ENCODE assay signal across 24 mouse cellular contexts in the genomic region with DNA sequence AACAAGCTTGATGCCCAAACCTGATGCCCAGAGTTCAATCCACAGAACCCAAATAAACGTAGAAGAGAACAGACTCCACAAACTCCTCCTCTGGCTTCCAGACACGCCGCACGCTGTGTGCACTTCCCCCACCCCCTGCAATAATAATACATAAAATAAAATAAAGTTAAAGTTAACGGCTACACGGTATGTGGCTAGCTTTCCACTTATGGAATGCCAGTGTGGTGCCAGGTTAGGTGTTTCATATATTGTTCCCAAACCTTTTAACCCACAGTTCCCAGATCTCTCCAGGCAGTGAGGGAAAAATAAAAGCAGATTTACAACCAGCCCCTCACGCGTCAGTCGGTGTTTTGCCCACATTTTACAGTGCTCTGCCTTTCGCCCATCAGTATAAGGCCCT.
"Had no signal": no experiment of that assay in that cellular context is flagged by ENCODE, and none has a peak within 500 bp of the region (broad histone marks: within the 10 kb centered on the region; RNA-seq: fewer than 3 reads in every experiment).

No protein-coding gene starts in this region.

- ATAC-seq: intestine, embryonic 15.5 days; liver, embryonic 12.5 days; midbrain, embryonic 13.5 days; midbrain, embryonic 16.5 days had no signal

- H3K36me3 ChIP-seq: intestine, embryonic 15.5 days; kidney, embryonic 15.5 days; liver, embryonic 12.5 days; liver, embryonic 15.5 days; lung, embryonic 15.5 days; midbrain, embryonic 10.5 days; midbrain, embryonic 13.5 days; neural tube, embryonic 13.5 days; stomach, embryonic 15.5 days had no signal

- H3K27ac ChIP-seq: intestine, embryonic 15.5 days; kidney, embryonic 15.5 days; liver, embryonic 12.5 days; liver, embryonic 15.5 days; lung, embryonic 15.5 days; midbrain, embryonic 13.5 days; neural tube, embryonic 13.5 days; stomach, embryonic 15.5 days had no signal

- H3K9ac ChIP-seq: intestine, embryonic 15.5 days; kidney, embryonic 15.5 days; liver, embryonic 12.5 days; liver, embryonic 15.5 days; lung, embryonic 15.5 days; midbrain, embryonic 13.5 days; neural tube, embryonic 13.5 days; stomach, embryonic 15.5 days had no signal

- H3K4me2 ChIP-seq: intestine, embryonic 15.5 days; kidney, embryonic 15.5 days; liver, embryonic 12.5 days; liver, embryonic 15.5 days; lung, embryonic 15.5 days; midbrain, embryonic 13.5 days; neural tube, embryonic 13.5 days; stomach, embryonic 15.5 days had no signal

- DNase-seq: kidney, adult 11 months; kidney, adult 8-10 months; kidney, postnatal 10 days; kidney, postnatal 36 days; liver; lung, adult 18-20 months; lung, postnatal 10 days; lung, postnatal 36 days; retina, postnatal 1 day; right cerebral cortex, postnatal 14 days; spleen, adult 18-20 months; thymus, postnatal 25 days had no signal

- H3K4me3 ChIP-seq: intestine, embryonic 15.5 days; kidney, embryonic 15.5 days; liver, embryonic 12.5 days; liver, embryonic 15.5 days; lung, embryonic 15.5 days; megakaryocyte, embryonic 14.5 days; midbrain, embryonic 10.5 days; midbrain, embryonic 13.5 days; myocyte; neural tube, embryonic 13.5 days; stomach, embryonic 15.5 days had no signal

- H3K9me3 ChIP-seq: intestine, embryonic 15.5 days; kidney, embryonic 15.5 days; liver, embryonic 12.5 days; liver, embryonic 15.5 days; lung, embryonic 15.5 days; megakaryocyte, embryonic 14.5 days; midbrain, embryonic 10.5 days; midbrain, embryonic 13.5 days; neural tube, embryonic 13.5 days; stomach, embryonic 15.5 days had no signal

- H3K27me3 ChIP-seq: intestine, embryonic 15.5 days; kidney, embryonic 15.5 days; liver, embryonic 12.5 days; liver, embryonic 15.5 days; lung, embryonic 15.5 days; megakaryocyte, embryonic 14.5 days; neural tube, embryonic 13.5 days; stomach, embryonic 15.5 days had no signal

- H3K4me1 ChIP-seq: intestine, embryonic 15.5 days; liver, embryonic 12.5 days; liver, embryonic 15.5 days had no signal
